Mouse (Mus musculus) frontal cortex, postnatal 14 days (tissue): ENCODE data around the gene Vma21-ps.
"Not testable (repeated sequence)": the region's sequence is repeated elsewhere in the genome, so short reads cannot be mapped to it uniquely, and the experiment has no call there.

ENCODE experiments used
- DNase-seq, 2 experiments: peaks; one replicate each; pipeline ENCODE4 v3.0.0; 2022; ENCODE audit warnings: low spot score in 2 of 2

The Vma21-ps gene

DNA sequence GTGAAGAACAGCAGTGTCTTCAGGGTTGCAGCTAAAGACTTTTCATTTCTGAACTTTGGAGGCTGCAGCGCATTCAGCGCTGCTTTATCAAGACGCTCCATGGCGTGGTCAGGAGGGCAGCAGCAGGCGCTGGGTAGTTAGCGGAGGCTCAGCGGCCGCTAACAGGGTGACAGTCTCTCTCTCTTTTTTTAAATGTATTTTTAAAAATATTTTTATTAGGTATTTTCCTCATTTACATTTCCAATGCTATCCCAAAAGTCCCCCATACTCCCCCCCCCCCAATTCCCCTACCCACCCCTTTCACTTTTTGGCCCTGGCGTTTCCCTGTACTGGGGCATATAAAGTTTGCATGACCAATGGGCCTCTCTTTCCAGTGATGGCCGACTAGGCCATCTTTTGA, at the start of gene Vma21-ps:
Vma21-ps (minus strand) TSS at position 101 of the 400 bp plus-strand sequence.
- not testable (repeated sequence) for DNase-seq

DNA sequence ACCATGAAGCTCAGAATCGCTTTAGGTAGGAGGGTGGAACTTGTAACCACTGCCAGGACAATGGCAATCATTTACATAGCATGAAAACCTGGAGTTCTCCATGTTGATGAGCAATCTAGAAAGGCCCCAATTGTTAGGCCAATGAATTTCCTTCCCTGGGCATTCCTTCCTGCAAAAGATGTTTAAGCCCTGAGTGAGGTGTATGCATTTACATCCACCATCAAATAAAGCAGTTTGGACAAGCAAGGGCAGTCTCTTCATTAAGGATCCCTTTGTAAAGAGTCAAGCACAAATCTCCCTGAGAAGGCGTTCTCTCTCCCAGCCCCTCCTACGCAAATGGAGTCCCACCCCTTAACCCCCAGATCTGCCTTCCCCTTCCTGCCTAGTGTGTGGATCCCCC, 46.0 kb upstream of the Vma21-ps start:
- DNase-seq, result no peak

GRCm38 (mm10) chr4:52530636-52531035, 33.6 kb upstream of the Vma21-ps start:
- no peak for DNase-seq

DNA sequence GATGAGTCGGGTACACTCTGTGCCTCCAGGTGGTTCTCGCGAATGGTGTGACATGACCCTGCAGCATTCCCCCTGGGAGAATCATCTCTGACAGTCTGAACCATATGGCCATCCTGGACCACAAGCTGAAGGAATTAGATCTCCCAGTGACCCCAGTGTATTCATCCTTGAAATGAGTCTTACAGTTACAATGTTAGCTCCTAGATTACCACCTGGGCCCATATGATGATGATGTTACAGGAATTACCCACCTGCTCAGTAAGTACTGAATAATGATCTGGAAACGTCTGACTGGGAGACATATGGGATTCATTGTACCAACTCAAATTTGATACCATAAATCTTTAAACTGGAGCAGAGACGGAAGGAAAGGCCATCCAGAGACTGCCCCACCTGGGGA, 29.4 kb upstream of the Vma21-ps start:
- no peak for DNase-seq

- DNase-seq, result no peak
Observed at GRCm38 (mm10) chr4:52519301-52519700, 22.3 kb upstream of the Vma21-ps start.

- DNase-seq, result no peak
Observed at GRCm38 (mm10) chr4:52517580-52517979, 20.5 kb upstream of the Vma21-ps start.

- DNase-seq, result no peak
Observed at GRCm38 (mm10) chr4:52487486-52487885, 9.6 kb downstream of the Vma21-ps start.

GRCm38 (mm10) chr4:52473431-52473830, 23.6 kb downstream of the Vma21-ps start:
- DNase-seq, result no peak

DNA sequence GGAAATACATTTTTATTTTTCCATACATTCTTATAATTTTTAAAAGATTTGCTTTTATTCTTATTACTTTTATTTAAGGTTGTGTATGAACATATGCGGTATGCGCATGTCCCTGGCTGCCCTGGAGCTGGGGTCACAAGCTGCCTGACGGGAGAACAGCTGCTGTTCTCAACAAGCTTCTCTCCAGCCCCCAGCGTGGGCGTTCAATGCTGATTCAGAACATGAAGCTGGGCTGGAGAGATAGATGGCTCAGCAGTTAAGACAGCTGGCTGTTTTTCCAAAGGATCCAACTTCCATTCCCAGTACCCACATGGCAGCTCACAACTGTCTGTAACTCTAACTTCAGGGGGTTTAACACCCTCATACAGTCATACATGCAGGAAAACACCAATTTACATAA, 35.7 kb downstream of the Vma21-ps start:
- DNase-seq, result peak; percentile 42 to 44

- no peak for DNase-seq
Observed at GRCm38 (mm10) chr4:52459726-52460125, 37.3 kb downstream of the Vma21-ps start.
